Comparison of ENCODE assay signal across 7 mouse cellular contexts in genomic region chr3:97657655-97658411, GRCm38 (mm10). TPM values are rescaled to one million over a fixed set of nuclear protein-coding genes. Genes with fewer than 3 reads are reported as not detected.
A peak's percentile ranks its signal among the peaks of the same experiment; 100 is the strongest.
DNase-seq lines count a peak whose midpoint lies in the region; ATAC-seq lines count a peak whose summit lies in the region.

TSS of gene Prkab2 (plus strand) at chr3:97658193.

- H3K27me3 ChIP-seq in embryonic facial prominence, embryonic 11.5 days (ENCODE audit: control insufficient read depth, insufficient read depth, low read length), result no peaks in the 10 kb centered on the region
- no peaks in the 10 kb centered on the region for H3K27me3 ChIP-seq in limb, embryonic 10.5 days (ENCODE audit: low read depth, poor library complexity, severe bottlenecking)
- no peaks in the 10 kb centered on the region for H3K27me3 ChIP-seq in midbrain, embryonic 13.5 days

- H3K4me2 ChIP-seq in embryonic facial prominence, embryonic 11.5 days (ENCODE audit: low read depth, low read length), result peak within 1 kb of the TSS; percentile 58
- peak within 1 kb of the TSS; percentile 78 for H3K4me2 ChIP-seq in midbrain, embryonic 13.5 days (replicated peaks)

- peak within 1 kb of the TSS; percentile 65 for H3K9ac ChIP-seq in embryonic facial prominence, embryonic 11.5 days (replicated peaks; ENCODE audit: low read length)
- peak within 1 kb of the TSS; percentile 81 for H3K9ac ChIP-seq in midbrain, embryonic 13.5 days (replicated peaks)

- no peak within 1 kb of the TSS for H3K27ac ChIP-seq in embryonic facial prominence, embryonic 11.5 days (replicated peaks; ENCODE audit: low read depth, low read length)
- peak within 1 kb of the TSS; percentile 92 for H3K27ac ChIP-seq in limb, embryonic 10.5 days
- H3K27ac ChIP-seq in midbrain, embryonic 13.5 days, result peak within 1 kb of the TSS; percentile 51

- peak within 1 kb of the TSS; percentile 82 for H3K4me3 ChIP-seq in embryonic facial prominence, embryonic 11.5 days (ENCODE audit: low read depth, low read length)
- H3K4me3 ChIP-seq in limb, embryonic 10.5 days, result peak within 1 kb of the TSS; percentile 79
- peak within 1 kb of the TSS; percentile 81 for H3K4me3 ChIP-seq in midbrain, embryonic 13.5 days (replicated peaks)

- 3% methylated on average over 45 of the region's 51 CpGs for WGBS in embryonic facial prominence, embryonic 11.5 days
- 2% methylated on average over 51 of the region's 51 CpGs for WGBS in limb, embryonic 10.5 days
- WGBS in midbrain, embryonic 13.5 days, result 2% methylated on average over 51 of the region's 51 CpGs

- H3K4me1 ChIP-seq in embryonic facial prominence, embryonic 11.5 days (ENCODE audit: control insufficient read depth, insufficient read depth, low read length), result no peaks in the 10 kb centered on the region; the same call in 1 of the 2 replicates
- peaks cover 18% of the 10 kb centered on the region for H3K4me1 ChIP-seq in limb, embryonic 10.5 days
- peaks cover 15% of the 10 kb centered on the region for H3K4me1 ChIP-seq in midbrain, embryonic 13.5 days (replicated peaks)

- no peaks in the 10 kb centered on the region for H3K9me3 ChIP-seq in embryonic facial prominence, embryonic 11.5 days (replicated peaks; ENCODE audit: control insufficient read depth, low read length)
- no peaks in the 10 kb centered on the region for H3K9me3 ChIP-seq in limb, embryonic 10.5 days (replicated peaks)
- H3K9me3 ChIP-seq in midbrain, embryonic 13.5 days, result peaks cover 5% of the 10 kb centered on the region; the same call in 1 of the 2 replicates

- no peaks in the 10 kb centered on the region for H3K36me3 ChIP-seq in embryonic facial prominence, embryonic 11.5 days (replicated peaks; ENCODE audit: control insufficient read depth, insufficient read depth, low read depth, low read length)
- peaks cover 6% of the 10 kb centered on the region for H3K36me3 ChIP-seq in limb, embryonic 10.5 days
- H3K36me3 ChIP-seq in midbrain, embryonic 13.5 days, result peaks cover 5% of the 10 kb centered on the region; the same call in 1 of the 2 replicates

- ATAC-seq in embryonic facial prominence, embryonic 11.5 days (replicated peaks; ENCODE audit: insufficient number of reproducible peaks, low FRiP score, low TSS enrichment, low read depth), result peak; percentile 94
- ATAC-seq in granulocyte monocyte progenitor cell, adult 5-6 weeks (replicated peaks; ENCODE audit: poor library complexity, severe bottlenecking), result peak; percentile 87
- peak; percentile 96 for ATAC-seq in midbrain, embryonic 13.5 days

- DNase-seq in adrenal gland, postnatal 14 days, result peak; percentile 100
- DNase-seq in embryonic facial prominence, embryonic 11.5 days (ENCODE audit: low spot score), result peak; percentile 99
- DNase-seq in kidney, adult 11 months, result peak; percentile 99
- peak; percentile 100 for DNase-seq in limb, embryonic 10.5 days (ENCODE audit: low spot score)
- DNase-seq in spleen, adult 12 weeks (ENCODE audit: low spot score), result peak; percentile 96

RNA-seq across cellular contexts. Expression of gene Prkab2, which starts in this region (rescaled TPM):
- total RNA-seq in adrenal gland, postnatal 14 days (2021), result 6.4 and 7.8 TPM in 2 replicates
- 6.2 and 7.2 TPM in 2 replicates for polyA plus RNA-seq in embryonic facial prominence, embryonic 11.5 days (2014; fragmentation: Nextera tagmentation; extraction: Ambion mirVana)
- 4.1 and 10.1 TPM in 2 replicates for total RNA-seq in granulocyte monocyte progenitor cell, adult 5-6 weeks (2014; fragmentation: Nextera tagmentation)
- total RNA-seq in granulocyte monocyte progenitor cell, adult 5-6 weeks (2017), result 3.3 and 5.0 TPM in 2 replicates
- polyA plus RNA-seq in limb, embryonic 10.5 days (2016; fragmentation: Nextera tagmentation; extraction: Ambion mirVana), result 4.3 and 5.8 TPM in 2 replicates
- polyA plus RNA-seq in midbrain, embryonic 13.5 days (2015; fragmentation: Nextera tagmentation; extraction: Ambion mirVana), result 7.3 and 7.5 TPM in 2 replicates
